Mouse (Mus musculus): ENCODE measurements at regions not wholly inside any gene's neighbourhood (a gene's known extent, or its start where the extent isn't known, plus 50 kb on each side); places are given as distances from the start of the nearest gene placed in this dataset.
"Not testable (repeated sequence)": the region's sequence is repeated elsewhere in the genome, so short reads cannot be mapped to it uniquely, and the experiment has no call there.

DNA sequence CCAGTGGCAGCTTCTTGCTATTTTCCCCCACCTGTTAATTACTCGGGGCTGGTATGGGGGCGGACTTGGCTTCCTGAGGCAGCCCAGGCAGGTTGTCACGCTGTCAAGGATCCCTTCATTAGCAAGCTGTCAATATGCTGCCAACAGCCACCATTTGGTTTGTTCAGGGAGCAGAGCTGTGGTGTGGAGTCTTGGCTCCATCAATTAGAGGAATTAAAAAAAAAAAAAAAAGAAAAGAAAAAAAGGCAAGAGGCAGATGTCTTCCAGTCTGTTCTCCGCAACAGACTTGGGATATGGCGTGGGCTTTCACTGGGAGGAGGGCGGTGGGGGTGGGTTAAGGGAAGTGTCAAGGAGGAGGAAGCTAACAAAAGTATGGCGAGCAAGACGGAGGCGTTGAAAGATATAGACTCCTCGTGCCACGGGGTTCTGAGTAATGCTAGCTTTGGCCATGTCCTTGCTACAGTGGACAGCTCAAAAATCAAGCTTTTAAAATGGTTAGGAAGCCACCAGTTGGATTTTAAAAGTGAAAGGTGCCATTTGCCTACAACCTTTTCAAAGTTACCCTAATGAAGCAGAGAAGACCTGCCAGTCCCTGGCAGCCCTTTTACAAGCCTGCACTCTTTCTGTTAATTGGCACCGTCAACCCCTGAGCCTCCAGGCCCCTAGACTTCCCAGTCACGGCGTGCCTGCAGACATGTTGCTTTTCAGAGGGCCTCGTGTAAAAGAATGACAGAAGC lies 530.7 kb downstream of the Pdcd6ip start:
- DNase-seq (ENCODE audit: low spot score), result peak; percentile 61

DNA sequence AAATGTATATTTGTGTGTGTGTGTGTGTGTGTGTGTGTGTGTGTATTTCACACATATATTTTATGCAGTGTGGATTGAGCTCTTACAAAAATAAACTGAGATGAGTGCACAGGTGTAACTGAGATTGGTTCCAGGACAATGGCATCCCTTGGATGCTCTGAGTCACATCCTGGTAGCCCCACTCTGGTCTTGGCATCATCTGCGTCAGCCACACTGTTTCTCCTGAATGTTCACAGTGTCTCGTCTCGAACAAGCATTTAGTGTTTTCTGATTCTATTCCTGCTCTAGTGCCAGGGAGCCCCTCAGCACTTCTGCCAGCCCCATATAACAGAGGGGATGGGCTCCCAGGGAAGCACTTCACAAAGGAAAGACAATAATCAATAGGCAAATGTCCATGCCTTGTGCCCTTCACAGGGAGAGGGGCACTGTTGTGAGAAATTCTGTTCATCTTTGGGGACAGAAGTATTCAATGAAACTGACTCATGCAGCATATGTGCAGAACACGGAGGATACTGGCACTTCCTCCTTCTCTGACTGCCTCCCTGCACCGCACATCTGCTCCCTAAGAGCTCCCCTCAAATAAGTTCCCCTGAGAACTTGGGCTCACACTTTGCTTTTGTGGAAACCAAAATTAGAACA lies 536.2 kb downstream of the Pdcd6ip start:
- DNase-seq (ENCODE audit: low spot score), result peak; percentile 54

DNA sequence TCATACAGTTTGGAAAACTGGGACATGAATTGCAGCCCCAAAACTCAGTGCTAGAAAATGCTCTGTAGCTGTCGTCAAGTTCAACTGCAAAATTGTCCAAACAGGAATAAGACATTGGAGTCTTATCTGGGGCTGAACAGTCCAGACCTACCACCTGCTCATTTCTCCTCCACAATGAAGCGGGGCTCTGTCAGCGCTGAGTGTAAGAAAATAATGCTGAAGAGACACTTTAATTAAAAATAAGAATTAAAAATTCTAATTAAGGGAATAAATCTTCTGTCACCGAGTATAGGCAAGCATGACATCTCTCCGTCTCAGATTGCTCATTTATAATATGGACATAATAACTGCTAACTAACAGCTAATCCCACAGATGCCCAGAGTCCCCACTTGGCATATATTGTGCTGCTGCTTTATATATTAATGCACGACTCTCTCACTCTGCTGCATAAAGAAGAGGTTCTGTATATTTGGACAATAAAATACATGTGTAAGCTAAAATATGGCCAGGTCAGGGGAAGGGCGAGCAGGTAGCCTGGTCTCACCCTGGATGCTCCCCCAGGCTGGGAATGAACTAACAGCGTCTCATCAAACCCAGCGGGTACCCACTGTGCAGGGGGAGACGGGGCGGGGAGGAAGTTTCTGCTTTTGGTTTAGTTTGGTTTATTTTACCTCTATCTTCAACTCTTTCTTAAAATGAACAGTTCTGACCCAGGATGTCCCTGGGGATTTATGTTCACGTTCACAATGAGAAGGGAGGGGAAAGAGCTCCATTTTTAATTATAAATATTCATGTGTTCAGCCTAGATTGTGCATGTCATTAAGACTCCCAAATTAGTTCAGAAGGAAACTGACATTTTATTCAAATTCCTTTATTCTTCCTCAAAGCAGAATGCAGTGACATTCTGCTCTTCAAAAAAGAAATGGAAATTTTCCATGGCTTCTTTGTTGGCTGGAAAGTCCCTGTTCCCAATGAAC lies 544.9 kb downstream of the Pdcd6ip start:
- no peak for DNase-seq (ENCODE audit: low spot score)

GRCm38 (mm10) chr9:113160011-113160410 lies 548.0 kb downstream of the Pdcd6ip start:
- no peak for DNase-seq (ENCODE audit: low spot score)

- DNase-seq (ENCODE audit: low spot score), result no peak
Observed at GRCm38 (mm10) chr9:113158080-113158479, 550.0 kb downstream of the Pdcd6ip start.

DNA sequence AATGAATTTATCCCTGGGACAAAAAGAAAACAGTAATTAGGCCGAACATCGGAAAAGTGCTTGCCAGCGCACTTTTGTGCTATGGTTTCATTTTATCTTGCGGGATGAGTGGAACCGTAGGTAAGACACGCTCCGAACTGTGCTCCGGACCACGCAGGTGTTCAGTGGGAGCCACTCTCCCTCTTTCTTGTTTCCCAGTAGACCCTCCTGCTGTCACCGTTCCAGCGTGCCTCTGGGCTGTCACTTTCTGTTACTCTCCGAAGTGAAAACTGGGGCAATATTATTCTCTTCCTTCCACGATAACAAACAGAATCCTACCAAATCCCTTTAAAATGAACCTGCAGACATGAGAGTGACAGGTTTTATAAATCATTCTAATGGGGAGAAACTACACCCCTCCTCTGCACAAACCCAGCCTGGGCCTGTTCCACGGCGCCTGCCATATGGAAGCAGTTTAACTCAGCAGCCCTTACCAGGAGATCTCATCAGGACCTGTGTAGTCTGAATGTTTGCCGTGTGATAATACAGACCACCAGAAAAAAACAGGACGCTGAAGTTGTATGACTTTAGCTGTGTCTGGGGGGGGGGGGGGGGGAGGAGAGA lies 550.5 kb downstream of the Pdcd6ip start:
- no peak for DNase-seq (ENCODE audit: low spot score)

DNA sequence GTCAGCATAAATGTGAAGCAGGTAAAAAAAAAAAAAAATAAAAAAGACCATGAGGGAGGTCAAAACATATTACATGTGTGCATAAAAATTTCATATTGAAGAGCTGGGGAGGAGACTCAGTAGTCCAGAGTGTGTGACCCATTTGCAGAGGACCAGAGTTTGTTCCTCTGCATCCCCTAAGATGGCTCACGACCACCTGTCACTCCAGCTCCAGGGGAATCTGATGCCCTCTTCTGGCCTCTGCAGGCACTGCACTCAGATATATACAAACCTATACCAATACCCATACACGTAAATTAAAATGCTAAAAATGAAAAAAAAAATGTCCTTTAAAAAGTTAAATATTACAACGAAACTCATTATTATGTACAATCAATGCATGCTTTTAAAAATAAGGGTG lies 551.4 kb downstream of the Pdcd6ip start:
- DNase-seq (ENCODE audit: low spot score), result no peak

GRCm38 (mm10) chr9:113149084-113149483 lies 559.0 kb downstream of the Pdcd6ip start:
- no peak for DNase-seq (ENCODE audit: low spot score)

GRCm38 (mm10) chr9:113146571-113146970 lies 561.5 kb downstream of the Pdcd6ip start:
- DNase-seq (ENCODE audit: low spot score), result no peak

DNA sequence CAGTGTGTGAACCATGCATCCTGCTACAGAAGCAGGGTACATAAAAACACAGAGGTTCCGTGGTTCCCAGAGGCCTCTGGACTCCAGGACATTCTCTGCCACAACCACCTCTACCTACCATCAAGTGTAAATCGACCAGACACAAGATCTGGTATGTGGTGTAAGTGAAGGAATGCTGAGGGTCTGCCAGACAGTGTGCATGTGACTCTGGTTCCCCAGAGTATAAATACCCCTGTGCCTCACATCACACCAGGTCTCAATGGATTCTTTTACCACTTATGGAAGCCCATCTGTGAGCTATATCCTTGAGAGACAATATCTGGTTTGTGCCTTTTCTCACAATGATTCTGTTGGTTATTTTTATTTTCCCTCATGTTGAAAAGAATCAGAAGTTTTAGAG lies 563.0 kb downstream of the Pdcd6ip start:
- DNase-seq (ENCODE audit: low spot score), result no peak

DNA sequence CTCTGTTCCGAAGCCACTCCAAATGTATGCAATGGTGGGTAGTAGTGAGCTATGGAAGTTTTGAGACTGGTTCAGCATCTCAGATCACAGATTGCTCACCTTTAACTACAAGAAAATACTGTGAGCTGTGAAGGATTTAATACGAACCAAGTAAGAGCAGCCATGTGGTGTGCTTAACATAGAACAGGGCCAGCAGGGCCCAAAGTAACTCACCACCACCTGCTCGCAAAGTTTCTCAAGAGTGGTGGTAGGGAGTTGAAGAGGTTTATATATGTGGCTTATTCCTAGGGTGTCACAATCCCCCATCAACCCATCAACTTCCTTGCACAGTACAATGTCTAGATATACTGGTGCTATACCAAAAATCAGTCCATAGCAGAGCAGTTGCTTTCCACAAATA lies 573.4 kb downstream of the Pdcd6ip start:
- DNase-seq (ENCODE audit: low spot score), result no peak

- DNase-seq (ENCODE audit: low spot score), result no peak
Observed at GRCm38 (mm10) chr9:113123004-113123692, 584.9 kb downstream of the Pdcd6ip start.

DNA sequence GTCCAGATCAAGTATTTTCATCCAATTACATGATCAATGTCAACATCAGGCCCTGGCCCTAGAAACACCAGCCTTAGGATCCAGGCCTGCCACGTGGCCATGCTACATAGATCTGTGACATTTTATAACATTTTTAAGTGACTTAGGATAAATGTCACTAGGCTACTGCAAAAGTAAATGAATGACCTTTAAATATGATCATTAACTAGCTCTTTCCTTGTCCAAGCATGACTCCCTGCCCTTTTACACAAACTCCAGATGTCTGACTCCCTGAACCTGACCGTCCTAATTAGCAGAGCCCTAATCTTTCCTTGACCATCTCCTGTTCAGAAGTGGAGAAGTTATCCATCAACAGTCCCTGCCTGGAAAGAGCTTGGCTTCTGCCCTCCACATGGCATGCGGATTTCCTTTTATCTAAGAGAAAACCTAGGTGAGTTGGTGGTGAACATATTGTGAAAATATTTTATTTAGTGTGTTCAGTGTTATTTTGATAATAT lies 585.8 kb downstream of the Pdcd6ip start:
- no peak for DNase-seq (ENCODE audit: low spot score)

GRCm38 (mm10) chr9:113120385-113120784 lies 587.7 kb downstream of the Pdcd6ip start:
- no peak for DNase-seq (ENCODE audit: low spot score)

GRCm38 (mm10) chr9:113119721-113120120 lies 588.3 kb downstream of the Pdcd6ip start:
- no peak for DNase-seq (ENCODE audit: low spot score)

DNA sequence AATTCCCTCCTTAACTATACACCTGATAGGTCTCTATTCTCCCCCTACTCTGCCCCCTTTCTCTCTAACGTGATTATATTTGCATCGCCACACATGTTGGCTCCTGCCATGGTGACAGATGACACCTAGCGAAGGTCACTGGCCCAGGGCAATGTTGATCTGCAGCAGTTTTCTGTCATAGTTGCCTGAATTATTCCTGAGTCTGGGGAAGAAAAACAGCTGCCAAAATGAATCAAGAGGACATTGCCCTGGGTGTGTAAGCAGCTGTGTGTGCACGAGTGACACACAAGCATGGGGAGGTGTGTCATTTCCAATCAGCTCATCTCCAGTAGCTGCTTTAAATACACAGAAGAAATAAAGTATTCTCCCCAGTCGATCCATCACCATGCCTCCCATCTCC lies 592.5 kb downstream of the Pdcd6ip start:
- no peak for DNase-seq (ENCODE audit: low spot score)

GRCm38 (mm10) chr9:113112753-113113152 lies 595.3 kb downstream of the Pdcd6ip start:
- DNase-seq (ENCODE audit: low spot score), result no peak

DNA sequence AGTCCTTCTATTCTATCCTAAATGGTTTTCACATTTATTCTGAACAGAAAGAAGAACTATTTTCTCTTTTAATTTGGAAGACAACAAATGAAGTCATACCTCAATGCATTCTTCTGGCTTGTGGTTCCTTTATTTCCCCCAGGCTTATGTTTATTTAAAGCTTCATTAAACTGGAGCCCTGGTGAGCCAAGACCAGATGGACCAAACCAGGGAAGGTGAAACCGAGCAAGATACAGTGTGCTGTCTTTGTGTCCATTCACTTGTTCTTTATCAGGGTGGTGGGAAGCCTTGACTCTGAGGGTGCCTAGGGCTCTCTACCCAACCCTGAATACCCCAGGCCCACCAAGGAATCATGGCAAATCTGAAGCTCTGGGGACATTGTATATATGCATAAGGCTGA lies 606.3 kb downstream of the Pdcd6ip start:
- DNase-seq (ENCODE audit: low spot score), result no peak

- DNase-seq (ENCODE audit: low spot score), result no peak
Observed at GRCm38 (mm10) chr9:113100641-113101040, 607.4 kb downstream of the Pdcd6ip start.

DNA sequence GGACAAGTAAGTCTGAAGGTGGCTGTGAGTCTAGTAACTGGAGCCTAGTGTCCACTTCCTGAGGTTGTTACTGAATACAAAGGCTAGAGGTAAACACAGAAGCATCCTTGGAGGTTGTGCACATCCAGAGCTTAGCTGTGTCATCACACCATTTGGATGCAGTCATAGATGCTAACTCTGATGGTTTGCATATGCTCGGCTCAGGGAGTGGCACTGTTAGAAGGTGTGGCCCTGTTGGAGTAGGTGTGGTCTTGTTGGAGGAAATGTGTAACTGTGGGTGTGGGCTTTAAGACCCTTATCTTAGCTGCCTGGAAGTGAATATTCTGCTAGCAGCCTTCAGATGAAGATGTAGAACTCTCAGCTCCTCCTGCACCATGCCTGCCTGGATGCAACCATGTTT lies 612.6 kb downstream of the Pdcd6ip start:
- not testable (repeated sequence) for DNase-seq (ENCODE audit: low spot score)

DNA sequence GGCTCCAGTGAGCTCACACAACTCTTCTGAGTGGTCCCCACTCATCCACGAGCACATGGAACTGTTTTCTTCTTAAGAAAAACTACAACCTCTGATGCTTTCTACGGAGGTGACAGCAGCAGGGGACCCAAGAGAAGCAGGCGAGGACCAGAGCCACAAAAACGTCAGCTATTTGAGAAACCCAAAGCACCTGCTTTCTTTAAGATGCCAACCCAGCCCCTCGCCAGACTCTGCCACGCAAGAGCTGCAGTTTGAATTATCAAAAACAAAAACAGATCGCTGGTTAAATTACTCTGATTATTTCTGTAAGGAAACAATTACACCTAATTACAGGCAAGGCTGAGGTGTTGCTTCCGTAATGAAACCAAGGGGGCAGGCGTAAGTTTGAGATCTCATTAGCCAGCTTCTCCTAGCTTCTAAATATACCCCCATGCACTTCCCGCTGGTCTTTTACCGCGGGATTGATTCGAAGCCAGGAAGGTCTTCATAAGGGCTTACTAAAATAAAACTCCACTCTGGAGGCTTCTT lies 614.1 kb downstream of the Pdcd6ip start:
- no peak for DNase-seq (ENCODE audit: low spot score)

Measured in left cerebral cortex, adult 11 months (tissue).